Mouse (Mus musculus) erythroblast, embryonic 14.5 days (primary cell): ENCODE data around the gene Ppil6.

Experiments
- GATA1 ChIP-seq: IDR thresholded peaks from 2 replicates; pipeline ENCODE4 v1.6.1; 2012; ENCODE audit warnings: low read length, inconsistent platforms, mixed read lengths
- TAL1 ChIP-seq: IDR thresholded peaks from 3 replicates; pipeline ENCODE4 v1.6.1; 2012; ENCODE audit warnings: low read length, inconsistent platforms, mixed read lengths

DNA sequence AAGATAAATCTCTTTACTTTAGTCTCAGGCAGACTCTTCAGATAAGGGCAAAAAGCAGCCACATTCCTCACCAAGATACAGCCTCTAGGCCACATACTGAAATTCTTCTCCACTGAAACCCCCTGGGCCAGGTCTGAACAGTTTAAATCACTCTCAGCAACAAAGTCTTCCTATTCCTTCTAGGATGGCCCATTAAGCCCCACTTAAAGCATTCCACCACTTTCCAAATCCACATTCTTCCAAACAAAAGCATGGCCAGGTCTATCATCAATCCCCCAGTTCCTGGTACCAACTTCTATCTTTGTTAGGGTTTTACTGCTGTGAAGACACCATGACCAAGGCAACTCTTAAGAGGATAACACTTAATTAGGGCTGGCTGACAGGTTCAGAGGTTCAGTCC, 17.7 kb upstream of the Ppil6 start:
- TF ChIP-seq GATA1 = no peak
- TF ChIP-seq TAL1 = no peak
